Mouse (Mus musculus): ENCODE results near the gene Mfsd4a. TPM values are rescaled to one million over a fixed set of nuclear protein-coding genes. Genes with fewer than 3 reads are reported as not detected.

Mfsd4a gene
- total RNA-seq, 1 experiment from 2014 or later = 5.5 TPM

DNA sequence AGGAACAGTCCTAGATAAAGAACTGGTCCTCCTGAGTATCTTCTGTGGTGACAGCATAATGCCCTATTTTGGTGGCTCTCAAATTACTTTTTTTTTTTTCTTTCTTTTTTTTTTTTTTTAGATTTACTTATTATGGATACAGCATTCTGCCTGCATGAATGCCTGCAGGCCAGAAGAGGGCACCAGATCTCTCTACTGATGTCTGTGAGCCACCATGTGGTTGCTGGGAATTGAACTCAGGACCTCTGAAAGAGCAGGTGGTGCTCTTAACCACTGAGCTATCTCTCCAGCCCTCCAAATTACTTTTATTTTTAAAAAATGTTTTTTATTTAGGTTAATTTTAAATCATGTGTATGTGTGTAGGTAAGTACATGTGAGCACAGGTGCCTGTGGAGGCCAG is 67.4 kb downstream of the Mfsd4a start:
- no peak for ATAC-seq (replicated peaks; ENCODE audit: low read depth, poor library complexity, severe bottlenecking)

DNA sequence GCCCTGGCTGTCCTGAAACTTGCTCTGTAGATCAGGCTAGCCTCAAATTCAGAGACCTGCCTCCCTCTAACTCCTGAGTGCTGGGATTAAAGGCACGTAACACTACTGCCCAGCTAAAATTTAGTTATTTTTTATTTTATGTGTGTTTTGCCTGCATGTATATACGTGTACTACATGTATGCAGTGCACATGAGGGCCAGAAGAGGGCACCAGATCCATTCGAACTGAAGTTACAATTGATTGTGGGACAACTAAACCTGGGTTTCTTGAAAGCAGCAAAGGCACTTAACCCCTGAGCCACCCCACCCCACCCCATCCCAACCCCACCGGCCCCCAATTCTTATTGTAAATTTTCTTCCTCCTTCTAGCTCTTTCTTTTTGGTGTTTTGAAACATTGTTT is 72.8 kb downstream of the Mfsd4a start:
- ATAC-seq (replicated peaks; ENCODE audit: low read depth, poor library complexity, severe bottlenecking) = peak; percentile 62; the same call in 1 of the 2 replicates

DNA sequence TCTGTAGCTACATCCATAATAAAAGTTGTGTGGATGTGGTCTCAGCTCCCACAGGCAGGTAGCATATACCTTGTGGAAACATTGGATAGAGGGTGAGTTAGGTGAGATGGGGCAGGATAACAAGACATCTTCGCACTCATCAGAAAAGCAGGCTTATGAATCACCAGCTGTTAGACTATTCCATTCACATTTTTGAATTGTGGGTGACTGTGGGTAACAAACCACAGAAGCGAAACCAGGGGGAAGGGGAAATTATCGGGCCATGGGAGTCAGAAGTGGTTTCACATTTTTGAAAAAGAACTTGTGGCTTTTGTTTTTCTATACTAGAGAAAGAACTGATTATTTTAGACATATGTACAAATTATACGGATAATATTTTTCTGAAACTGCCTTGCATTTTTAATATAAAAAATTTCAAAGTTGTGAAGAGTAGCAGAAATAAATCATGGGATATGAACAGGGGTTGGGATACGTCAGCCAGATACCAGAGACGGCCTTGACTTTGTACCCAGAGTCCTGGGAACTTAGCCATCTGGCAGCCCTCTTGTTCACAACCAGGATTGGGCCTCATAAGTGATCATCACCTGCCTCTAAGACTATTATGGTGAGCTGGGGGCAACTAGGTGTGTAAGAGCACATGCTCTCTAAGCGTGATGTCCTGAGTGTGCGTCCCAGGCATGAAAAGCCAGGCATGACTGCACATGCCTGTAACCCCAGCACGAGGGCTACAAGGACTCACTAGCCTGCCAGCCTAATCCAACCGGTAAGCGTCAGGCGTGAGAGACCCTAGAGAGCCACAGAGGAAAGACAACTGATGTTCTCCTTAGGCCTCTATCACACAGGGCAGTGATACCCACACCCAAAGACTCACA is 74.5 kb downstream of the Mfsd4a start:
- peak; percentile 55 for ATAC-seq (replicated peaks; ENCODE audit: low read depth, poor library complexity, severe bottlenecking)

DNA sequence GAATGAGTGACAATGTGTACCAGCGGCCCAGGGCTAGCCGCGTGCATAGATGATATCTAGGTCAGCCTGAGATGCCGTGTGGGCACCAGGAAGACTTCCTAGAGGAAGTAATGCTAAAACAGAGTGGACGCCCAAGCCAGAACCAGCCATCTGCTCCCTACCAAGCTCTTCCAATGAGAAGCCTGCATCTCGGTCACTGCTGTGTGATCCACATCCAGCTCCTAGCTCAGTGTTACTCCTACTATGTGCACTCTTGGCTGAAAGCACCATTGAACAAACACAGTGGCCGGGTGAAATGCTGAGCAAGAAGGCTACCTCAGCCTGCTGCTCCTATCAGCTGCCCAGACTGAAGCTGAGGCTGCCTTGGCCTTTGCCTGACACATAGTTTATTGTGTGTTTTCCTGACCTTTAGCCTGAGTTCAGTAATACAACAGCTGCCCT is 75.3 kb downstream of the Mfsd4a start:
- no peak for ATAC-seq (replicated peaks; ENCODE audit: low read depth, poor library complexity, severe bottlenecking)

DNA sequence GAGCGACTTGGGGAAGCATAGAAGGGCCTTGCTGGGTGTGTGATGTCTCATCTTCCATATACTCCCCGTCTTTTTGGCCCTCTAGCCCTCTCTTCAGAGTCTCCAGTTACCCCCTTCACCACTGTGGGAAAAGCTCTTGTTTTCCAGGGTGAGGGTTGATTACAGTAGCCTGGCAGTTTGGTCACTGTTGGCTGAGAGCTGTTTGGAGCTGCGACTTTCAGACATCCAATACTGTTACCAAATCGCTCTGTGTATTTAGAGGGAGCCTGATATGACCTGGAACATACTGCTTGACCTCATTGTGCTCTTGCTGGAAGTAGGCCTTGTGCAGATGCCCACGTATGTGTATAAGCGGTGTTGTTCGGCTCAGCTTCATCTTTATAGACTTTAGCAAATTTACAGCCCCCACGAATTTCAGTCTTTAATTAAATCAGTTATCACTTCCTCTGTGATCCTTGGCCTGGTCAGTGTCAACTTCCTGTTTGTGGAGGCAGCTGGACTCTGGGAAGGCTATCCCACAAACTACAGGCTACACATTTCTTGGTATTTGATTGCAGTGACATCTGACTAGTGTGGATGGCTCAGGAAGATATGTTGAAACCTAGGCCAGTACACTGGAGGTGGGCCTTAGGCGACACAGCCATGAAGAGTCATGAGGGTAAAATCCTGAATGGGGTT is 77.6 kb downstream of the Mfsd4a start:
- no peak for ATAC-seq (replicated peaks; ENCODE audit: low read depth, poor library complexity, severe bottlenecking)

DNA sequence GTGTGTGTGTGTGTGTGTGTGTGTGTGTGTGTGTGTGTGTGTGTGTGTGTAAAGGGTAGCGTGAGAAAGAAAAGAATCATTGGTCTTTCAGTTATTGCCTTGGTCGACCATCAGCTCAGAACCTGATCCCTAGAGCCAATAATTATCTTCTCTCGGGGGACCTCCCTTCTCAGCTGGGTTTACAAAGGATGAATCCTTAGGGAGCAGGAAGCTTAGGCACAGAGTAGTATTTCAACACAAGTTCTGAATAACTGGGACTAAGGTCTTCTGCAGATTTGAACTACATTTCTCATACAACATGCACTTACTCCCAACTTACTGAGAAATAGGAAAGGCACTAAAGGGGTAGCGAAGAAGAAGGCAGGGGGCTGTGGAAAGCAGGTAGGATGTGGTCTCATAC is 78.4 kb downstream of the Mfsd4a start:
- ATAC-seq (replicated peaks; ENCODE audit: low read depth, poor library complexity, severe bottlenecking) = no peak

DNA sequence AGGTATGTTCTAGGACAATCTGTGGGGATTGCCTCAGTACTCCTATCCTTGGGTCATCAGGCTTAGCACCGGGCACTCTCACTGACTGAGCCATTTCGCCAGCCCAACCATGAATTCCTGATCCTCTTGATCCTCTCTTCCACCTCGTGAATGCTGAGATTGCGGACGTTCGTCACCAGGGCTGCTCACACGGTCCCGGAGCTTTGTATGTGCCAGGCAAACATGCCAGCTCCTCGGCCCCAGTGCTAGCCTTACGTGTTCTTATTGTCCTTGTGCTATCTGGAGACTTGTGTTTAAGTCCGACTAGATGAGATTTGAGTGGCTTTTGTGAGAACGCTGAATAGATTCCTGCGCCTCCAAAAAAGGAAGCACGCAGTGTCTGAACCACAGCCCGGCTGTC is 80.4 kb downstream of the Mfsd4a start:
- no peak for ATAC-seq (replicated peaks; ENCODE audit: low read depth, poor library complexity, severe bottlenecking)

DNA sequence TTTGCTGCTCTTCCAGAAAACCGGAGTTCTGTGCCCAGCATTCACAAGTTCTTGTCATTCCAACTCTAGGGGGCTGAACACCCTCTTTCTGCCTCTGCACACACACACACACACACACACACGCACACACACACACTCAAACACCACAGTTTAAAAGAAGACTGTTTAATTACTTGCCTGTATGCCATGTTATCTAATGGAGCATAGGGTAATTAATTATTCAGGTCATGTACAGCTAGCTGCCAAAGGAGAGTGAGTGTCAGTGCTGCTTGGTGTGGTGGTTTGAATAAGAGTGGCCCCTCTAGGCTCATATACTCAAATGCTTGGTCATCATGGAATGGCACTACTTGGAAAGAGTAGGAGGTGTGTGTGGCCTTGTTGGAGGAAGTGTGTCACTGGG is 84.1 kb downstream of the Mfsd4a start:
- ATAC-seq (replicated peaks; ENCODE audit: low read depth, poor library complexity, severe bottlenecking) = no peak

DNA sequence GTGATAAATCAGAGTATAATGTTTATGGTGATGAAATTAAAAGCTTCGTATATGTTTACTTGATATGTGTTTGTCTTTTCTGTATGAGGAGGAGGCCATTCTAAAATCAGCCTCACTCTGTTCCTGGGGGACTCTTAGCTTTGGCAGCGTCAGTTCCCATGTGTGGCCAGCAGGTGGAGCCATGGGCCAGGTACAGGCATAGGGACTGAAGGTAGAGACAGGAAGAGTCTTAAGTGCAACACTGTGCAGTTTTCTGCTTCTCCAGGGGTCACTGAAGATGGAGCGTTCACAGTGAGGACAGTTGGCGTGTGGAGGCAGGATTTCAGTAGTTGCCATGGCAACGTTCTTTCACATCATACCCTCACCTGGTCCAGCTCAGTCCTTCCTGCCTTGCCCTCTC is 85.0 kb downstream of the Mfsd4a start:
- ATAC-seq (replicated peaks; ENCODE audit: low read depth, poor library complexity, severe bottlenecking) = peak; percentile 82

DNA sequence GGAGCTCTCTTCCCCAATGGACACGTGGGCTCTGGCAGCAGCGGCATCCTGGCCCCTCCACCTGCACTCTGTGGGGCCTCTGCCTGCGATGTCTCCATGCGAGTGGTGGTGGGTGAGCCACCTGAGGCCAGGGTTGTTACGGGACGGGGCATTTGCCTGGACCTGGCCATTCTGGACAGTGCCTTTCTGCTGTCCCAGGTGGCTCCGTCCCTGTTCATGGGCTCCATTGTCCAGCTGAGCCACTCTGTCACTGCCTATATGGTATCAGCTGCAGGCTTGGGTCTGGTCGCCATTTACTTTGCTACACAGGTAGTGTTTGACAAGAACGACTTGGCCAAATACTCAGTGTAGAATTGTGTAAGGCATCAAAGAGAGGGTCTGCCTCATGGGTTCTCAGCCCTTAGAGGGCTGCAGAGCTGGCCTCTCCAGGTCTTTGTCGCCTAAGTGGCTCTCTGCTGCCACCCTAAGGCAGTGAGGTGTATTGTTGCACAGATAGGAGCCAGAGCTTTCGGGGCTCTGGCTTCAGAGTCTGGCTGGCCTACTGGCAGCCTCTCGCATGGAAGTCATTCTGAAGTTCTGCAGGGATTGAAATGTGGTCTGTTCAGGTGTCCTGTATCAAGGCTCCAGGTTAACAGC is 86.4 kb downstream of the Mfsd4a start:
- ATAC-seq (replicated peaks; ENCODE audit: low read depth, poor library complexity, severe bottlenecking) = peak; percentile 88

DNA sequence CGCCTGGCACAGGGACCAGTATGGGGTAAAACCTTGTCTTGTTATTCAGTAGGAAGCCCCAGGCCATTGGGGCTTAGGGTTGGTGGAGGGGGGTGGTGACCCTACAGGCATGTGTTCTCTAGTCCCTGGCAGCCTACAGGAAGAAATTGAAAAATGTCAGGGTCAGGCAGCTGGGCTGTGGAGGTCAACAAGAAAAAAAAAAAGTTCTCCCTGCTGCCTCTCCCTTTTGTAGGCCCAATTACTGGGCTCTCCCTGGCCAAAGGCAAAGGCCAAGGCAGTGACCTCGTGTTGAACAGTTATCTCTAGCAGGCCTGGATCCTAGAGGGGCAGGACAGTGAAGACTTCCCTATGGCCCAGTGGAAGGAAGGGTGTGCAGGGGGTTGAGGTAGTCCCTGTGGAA is 87.4 kb downstream of the Mfsd4a start:
- ATAC-seq (replicated peaks; ENCODE audit: low read depth, poor library complexity, severe bottlenecking) = no peak

DNA sequence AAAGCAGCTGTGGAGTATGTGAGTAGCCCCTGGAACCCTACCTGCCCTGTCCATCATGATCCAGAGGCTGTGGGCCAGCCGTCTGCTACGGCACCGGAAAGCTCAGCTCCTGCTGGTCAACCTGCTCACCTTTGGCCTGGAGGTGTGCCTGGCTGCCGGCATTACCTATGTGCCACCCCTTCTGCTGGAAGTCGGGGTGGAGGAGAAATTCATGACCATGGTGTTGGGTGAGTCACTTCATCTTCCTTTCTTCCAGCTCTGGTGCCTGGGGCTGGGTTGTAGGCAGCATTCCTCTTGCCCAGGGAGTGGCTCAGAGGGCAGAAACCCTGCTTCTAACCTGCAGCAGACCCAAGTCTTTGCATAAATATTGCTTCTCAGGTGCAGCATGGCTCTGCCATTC is 91.0 kb downstream of the Mfsd4a start:
- no peak for ATAC-seq (replicated peaks; ENCODE audit: low read depth, poor library complexity, severe bottlenecking)

DNA sequence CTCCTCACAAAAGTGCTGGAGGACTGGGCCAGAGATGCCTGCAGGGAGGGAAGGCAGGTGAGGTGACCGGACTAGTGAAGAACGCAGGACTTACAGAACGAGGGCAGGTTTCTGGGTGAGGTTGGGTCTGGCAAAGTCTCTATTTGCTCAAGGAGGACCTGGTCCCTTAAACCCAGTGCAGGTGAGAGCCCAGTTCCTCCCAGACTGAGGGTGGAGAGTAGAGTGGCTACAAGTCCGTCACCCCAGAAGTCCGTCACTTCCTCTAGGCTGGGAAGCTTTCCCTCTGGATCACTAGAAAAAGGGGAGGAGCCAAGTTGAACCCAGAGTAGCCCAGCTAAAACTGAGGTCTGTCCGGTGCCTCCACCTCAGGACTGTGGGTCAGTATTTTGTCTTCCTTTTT is 93.9 kb downstream of the Mfsd4a start:
- ATAC-seq (replicated peaks; ENCODE audit: low read depth, poor library complexity, severe bottlenecking) = no peak

Other genes starting within 250 kb of the Mfsd4a start
- 6.7 and 7.8 TPM in 2 replicates for gene Slc41a1, start 240.6 kb downstream of the Mfsd4a start, total RNA-seq (2017)
- 20.0 and 27.5 TPM in 2 replicates for gene Rab29, start 200.8 kb downstream of the Mfsd4a start, total RNA-seq (2017)
- gene Nucks1, start 157.5 kb downstream of the Mfsd4a start, total RNA-seq (2017) = 388 and 411 TPM in 2 replicates
- gene Slc45a3, start 105.1 kb downstream of the Mfsd4a start, total RNA-seq (2017) = 9.8 and 10.6 TPM in 2 replicates
- 86.9 and 112 TPM in 2 replicates for gene Elk4, start 60.5 kb downstream of the Mfsd4a start, total RNA-seq (2017)
- gene Cdk18, start 71.6 kb upstream of the Mfsd4a start, total RNA-seq (2017) = 0.73 and 2.0 TPM in 2 replicates
- not detected in 2 replicates for gene Lemd1, start 123.4 kb upstream of the Mfsd4a start, total RNA-seq (2017)
- not detected in 2 replicates for gene AC124108.1, start 123.4 kb upstream of the Mfsd4a start, total RNA-seq (2017)
- gene Gm10188, start 161.7 kb upstream of the Mfsd4a start, total RNA-seq (2017) = not detected in 2 replicates
- gene Klhdc8a, start 230.6 kb upstream of the Mfsd4a start, total RNA-seq (2017) = not detected in 2 replicates
- gene Nuak2, start 248.1 kb upstream of the Mfsd4a start, total RNA-seq (2017) = 8.0 and 12.0 TPM in 2 replicates

All from common myeloid progenitor, adult 5-6 weeks (primary cell).